Mouse (Mus musculus) erythroid progenitor cell, adult 5-6 weeks (primary cell): ENCODE results near the gene Dner. TPM values are rescaled to one million over a fixed set of nuclear protein-coding genes. Genes with fewer than 3 reads are reported as not detected.

ENCODE experiments used
- ATAC-seq: replicated peaks from 2 replicates; pipeline ENCODE4 v1.8.0; 2016; ENCODE audit warnings: moderate number of reproducible peaks, mild to moderate bottlenecking, moderate TSS enrichment, inconsistent platforms; ENCODE audit not compliant: poor library complexity, low FRiP score, severe bottlenecking
- total RNA-seq, 2 experiments: library from RNA; stranded (forward) in 1 of 2; stranded (reverse) in 1 of 2; fragments of 150-400 nt in 1 of 2; fragments of 186-747, 209-891 nt in 1 of 2; gene quantifications; 2 replicates each; pipeline versions ENCODE4 v1.2.3 to v1.2.4; 2015 to 2017; ENCODE audit warnings: low replicate concordance in 2 of 2

The Dner gene
- total RNA-seq, 2 experiments from 2014 or later, result not detected

GRCm38 (mm10) chr1:84552005-84552404 is 144.0 kb downstream of the Dner start:
- ATAC-seq, result no peak

- ATAC-seq, result no peak
Measured at GRCm38 (mm10) chr1:84550065-84550368, 146.0 kb downstream of the Dner start.

- no peak for ATAC-seq
Measured at GRCm38 (mm10) chr1:84549367-84550064, 146.5 kb downstream of the Dner start.

DNA sequence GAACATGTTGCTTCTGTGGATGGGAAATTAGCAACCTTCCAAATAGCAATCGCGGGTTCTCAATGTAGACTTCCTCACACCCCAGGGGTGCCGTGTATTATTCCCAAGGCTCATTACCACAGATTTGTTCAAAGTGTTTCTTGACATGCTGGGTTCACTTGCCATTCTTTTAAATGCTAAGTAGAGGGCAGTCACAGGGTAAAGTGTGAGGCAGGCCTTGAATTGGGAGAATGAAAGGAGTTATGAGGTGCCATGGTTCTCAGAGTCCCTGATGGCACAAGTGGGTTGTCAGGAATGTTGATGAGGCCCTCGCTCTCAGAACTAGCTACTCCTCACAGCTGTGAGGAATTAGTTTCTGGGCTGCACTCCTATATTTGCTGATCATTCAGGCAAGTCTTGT is 160.0 kb downstream of the Dner start:
- no peak for ATAC-seq

GRCm38 (mm10) chr1:84525514-84525913 is 170.5 kb downstream of the Dner start:
- no peak for ATAC-seq

GRCm38 (mm10) chr1:84524413-84524812 is 171.6 kb downstream of the Dner start:
- ATAC-seq, result no peak

- ATAC-seq, result no peak
Measured at GRCm38 (mm10) chr1:84522963-84523280, 173.1 kb downstream of the Dner start.

GRCm38 (mm10) chr1:84522256-84522962 is 173.6 kb downstream of the Dner start:
- no peak for ATAC-seq

- ATAC-seq, result no peak
Measured at GRCm38 (mm10) chr1:84518347-84518746, 177.7 kb downstream of the Dner start.

- ATAC-seq, result no peak
Measured at GRCm38 (mm10) chr1:84513201-84513600, 182.8 kb downstream of the Dner start.

DNA sequence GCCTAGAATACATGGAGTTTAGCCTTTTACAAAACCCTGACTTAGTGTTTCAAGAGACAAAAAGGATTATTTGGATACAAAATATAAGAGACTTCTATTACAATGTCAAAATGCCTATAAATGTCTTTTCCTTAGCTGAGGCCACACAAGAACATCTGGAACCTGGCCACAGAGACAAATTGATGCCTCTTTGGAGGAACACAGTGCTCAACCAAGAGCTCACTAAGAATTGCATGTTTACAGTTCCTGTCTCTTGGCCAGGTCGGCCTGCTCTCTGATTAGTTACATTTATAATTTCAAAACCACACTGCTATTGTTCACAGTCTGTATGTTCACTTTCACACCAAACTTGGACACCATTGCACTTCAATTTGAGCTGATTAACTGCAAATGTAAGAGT is 187.5 kb downstream of the Dner start:
- ATAC-seq, result no peak

DNA sequence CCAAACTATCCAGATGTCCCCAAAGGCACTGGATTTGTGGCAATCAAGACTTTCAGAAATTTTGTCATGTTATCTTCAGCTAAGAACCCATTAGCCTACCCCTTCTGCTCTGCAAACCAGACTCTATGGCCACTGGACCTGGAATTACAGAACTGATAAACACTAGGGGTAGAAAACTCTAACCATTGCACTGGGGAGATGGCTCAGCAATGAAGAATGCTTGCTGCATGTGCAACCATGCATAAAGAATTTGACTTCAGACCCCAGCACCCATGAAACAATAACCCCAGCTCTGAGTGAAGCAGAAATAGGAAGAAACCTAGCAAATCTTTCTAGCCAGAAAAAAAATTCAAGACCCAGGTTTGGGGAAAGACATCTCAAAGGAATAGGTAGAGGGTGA is 188.5 kb downstream of the Dner start:
- ATAC-seq, result no peak

- no peak for ATAC-seq
Measured at GRCm38 (mm10) chr1:84506984-84507546, 189.0 kb downstream of the Dner start.

DNA sequence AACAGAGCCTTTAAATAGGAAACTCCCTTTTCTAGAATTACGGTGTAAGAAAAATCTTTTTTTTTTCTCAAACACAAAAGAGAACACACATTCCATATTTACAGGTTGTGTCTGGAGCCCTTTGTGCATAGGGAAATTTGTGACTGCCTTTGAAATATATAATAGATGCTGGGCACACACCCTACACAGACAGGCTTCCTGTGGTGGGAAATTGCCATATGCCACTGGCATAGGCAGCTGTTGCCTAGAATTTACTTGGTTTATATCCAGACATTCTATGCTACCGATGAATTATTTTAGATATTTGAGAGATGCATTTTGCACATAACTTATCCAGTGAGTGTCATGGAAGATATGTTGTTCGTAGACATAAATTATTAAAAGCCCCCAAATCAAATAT is 195.3 kb downstream of the Dner start:
- ATAC-seq, result no peak

DNA sequence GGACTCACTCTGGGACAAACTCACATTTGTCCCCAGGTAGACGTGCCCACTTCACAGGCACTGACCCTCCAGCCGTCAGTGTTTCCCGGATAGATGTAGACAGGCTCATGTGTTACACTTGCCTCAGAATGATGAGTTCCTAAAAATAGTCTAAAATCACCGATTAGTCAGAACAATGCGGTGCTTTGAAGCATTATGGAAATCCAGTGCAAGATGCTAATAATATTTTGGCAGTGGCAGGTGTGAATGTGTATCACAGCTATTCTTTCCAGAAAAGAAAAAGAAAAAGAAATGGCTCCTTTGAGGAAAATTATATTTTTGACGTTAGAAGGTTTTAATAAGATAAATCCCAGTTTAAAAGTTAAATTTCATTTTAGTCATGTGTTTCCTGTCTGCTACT is 204.3 kb downstream of the Dner start:
- ATAC-seq, result no peak

- ATAC-seq, result no peak
Measured at GRCm38 (mm10) chr1:84488546-84488945, 207.5 kb downstream of the Dner start.

DNA sequence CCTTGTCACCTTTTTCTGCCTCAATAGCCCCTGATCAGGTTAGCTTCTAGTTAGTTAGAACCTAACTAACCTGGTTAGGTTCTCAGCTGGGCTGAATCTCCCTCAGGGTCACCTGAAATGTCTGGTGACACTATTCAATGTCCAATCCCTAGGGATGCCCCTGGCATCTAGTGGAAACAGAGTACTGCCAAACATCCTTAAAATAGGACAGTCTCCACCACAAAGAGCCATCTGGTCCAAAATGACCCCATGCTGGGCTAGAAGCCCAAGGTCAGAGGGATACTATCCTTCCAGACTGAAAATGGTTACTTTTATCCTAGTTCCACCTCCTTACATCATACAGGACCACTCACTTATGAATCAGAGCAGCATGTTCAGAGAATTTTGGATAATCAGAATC is 211.0 kb downstream of the Dner start:
- ATAC-seq, result no peak

GRCm38 (mm10) chr1:84484577-84484976 is 211.4 kb downstream of the Dner start:
- ATAC-seq, result no peak

GRCm38 (mm10) chr1:84479976-84480375 is 216.0 kb downstream of the Dner start:
- no peak for ATAC-seq

GRCm38 (mm10) chr1:84474274-84474673 is 221.7 kb downstream of the Dner start:
- ATAC-seq, result no peak

- ATAC-seq, result no peak
Measured at GRCm38 (mm10) chr1:84472260-84472659, 223.8 kb downstream of the Dner start.

- no peak for ATAC-seq
Measured at GRCm38 (mm10) chr1:84470342-84470741, 225.7 kb downstream of the Dner start.
